Mouse (Mus musculus): ENCODE results near the gene Fbxo27.
"Not testable (repeated sequence)": the region's sequence is repeated elsewhere in the genome, so short reads cannot be mapped to it uniquely, and the experiment has no call there.

Gene Fbxo27

GRCm38 (mm10) chr7:28692545-28693320 lies at the start of gene Fbxo27:
TSS of gene Fbxo27 (plus strand) at chr7:28692849.
- no peak for DNase-seq

GRCm38 (mm10) chr7:28645366-28645765 lies 47.3 kb upstream of the Fbxo27 start:
- no peak for DNase-seq

- no peak for DNase-seq
These were observed 46.6 kb upstream of the Fbxo27 start for GRCm38 (mm10) chr7:28645947-28646475.

- DNase-seq = no peak
These were observed 45.6 kb upstream of the Fbxo27 start for GRCm38 (mm10) chr7:28647016-28647415.

- DNase-seq = no peak
These were observed 41.5 kb upstream of the Fbxo27 start for GRCm38 (mm10) chr7:28651157-28651556.

GRCm38 (mm10) chr7:28656430-28656829 lies 36.2 kb upstream of the Fbxo27 start:
- no peak for DNase-seq

- no peak for DNase-seq
These were observed 26.7 kb upstream of the Fbxo27 start for GRCm38 (mm10) chr7:28665620-28666579.

- no peak for DNase-seq
These were observed 21.5 kb upstream of the Fbxo27 start for GRCm38 (mm10) chr7:28671172-28671571.

- DNase-seq = no peak
These were observed 20.4 kb upstream of the Fbxo27 start for GRCm38 (mm10) chr7:28672276-28672675.

- DNase-seq = not testable (repeated sequence)
These were observed 19.9 kb upstream of the Fbxo27 start for GRCm38 (mm10) chr7:28672786-28673185.

- no peak for DNase-seq
These were observed 17.7 kb upstream of the Fbxo27 start for GRCm38 (mm10) chr7:28674994-28675393.

GRCm38 (mm10) chr7:28675746-28676145 lies 16.9 kb upstream of the Fbxo27 start:
- DNase-seq = peak; percentile 85

- no peak for DNase-seq
These were observed 15.7 kb upstream of the Fbxo27 start for GRCm38 (mm10) chr7:28676811-28677541.

- DNase-seq = no peak
These were observed 15.0 kb upstream of the Fbxo27 start for GRCm38 (mm10) chr7:28677624-28678023.

GRCm38 (mm10) chr7:28691075-28691474 lies 1.6 kb upstream of the Fbxo27 start:
- DNase-seq = no peak

GRCm38 (mm10) chr7:28693321-28693966 lies 795 bp downstream of the Fbxo27 start:
- peak; percentile 93 for DNase-seq

GRCm38 (mm10) chr7:28694423-28694822 lies 1.8 kb downstream of the Fbxo27 start:
- no peak for DNase-seq

- DNase-seq = no peak
These were observed 2.4 kb downstream of the Fbxo27 start for GRCm38 (mm10) chr7:28694966-28695511.

GRCm38 (mm10) chr7:28697277-28697676 lies 4.6 kb downstream of the Fbxo27 start:
- DNase-seq = no peak

- no peak for DNase-seq
These were observed 7.6 kb downstream of the Fbxo27 start for GRCm38 (mm10) chr7:28700269-28700668.

GRCm38 (mm10) chr7:28701306-28701705 lies 8.7 kb downstream of the Fbxo27 start:
- not testable (repeated sequence) for DNase-seq

- DNase-seq = no peak
These were observed 10.0 kb downstream of the Fbxo27 start for GRCm38 (mm10) chr7:28702601-28703143.
